Mouse (Mus musculus): ENCODE data around the gene Tnr. TPM values are rescaled to one million over a fixed set of nuclear protein-coding genes. Genes with fewer than 3 reads are reported as not detected.

Gene Tnr
- polyA plus RNA-seq, 1 experiment from 2014 or later: 0.63 TPM

DNA sequence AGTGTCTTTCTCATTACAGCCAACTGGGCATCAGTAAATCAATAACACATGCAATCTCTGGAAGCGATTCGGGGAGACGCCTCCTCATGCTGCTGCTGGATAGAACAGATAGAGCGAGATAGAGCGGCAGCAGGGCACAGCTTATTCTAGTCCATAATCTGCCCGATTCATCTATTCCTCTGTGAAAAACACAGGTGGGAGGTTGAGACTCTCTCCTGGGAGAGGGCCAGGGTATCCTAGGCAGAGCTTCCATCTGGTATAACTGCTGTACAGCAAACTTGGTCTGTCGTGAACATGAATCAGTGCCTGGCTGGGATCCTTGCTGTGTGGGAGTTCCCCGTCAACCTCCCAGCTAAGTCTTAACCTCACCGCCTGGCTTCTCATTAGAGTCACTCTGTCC lies 193.4 kb downstream of the Tnr start:
- no peak for ATAC-seq (replicated peaks; ENCODE audit: insufficient number of reproducible peaks, low FRiP score, low TSS enrichment, low read depth)
- no peak overlapping the region for H3K4me2 ChIP-seq (ENCODE audit: low read depth, low read length)
- WGBS: 82% methylated on average over 9 of the region's 9 CpGs
- no peaks in the 10 kb centered on the region for H3K9me3 ChIP-seq (replicated peaks; ENCODE audit: control insufficient read depth, low read length)
- H3K27ac ChIP-seq (replicated peaks; ENCODE audit: low read depth, low read length): no peak overlapping the region
- no peak overlapping the region for H3K9ac ChIP-seq (replicated peaks; ENCODE audit: low read length)
- no peaks in the 10 kb centered on the region for H3K36me3 ChIP-seq (replicated peaks; ENCODE audit: control insufficient read depth, insufficient read depth, low read depth, low read length)
- H3K4me3 ChIP-seq (ENCODE audit: low read depth, low read length): no peak overlapping the region
- DNase-seq (ENCODE audit: low spot score): no peak
- no peaks in the 10 kb centered on the region for H3K27me3 ChIP-seq (ENCODE audit: control insufficient read depth, insufficient read depth, low read length)
- no peaks in the 10 kb centered on the region for H3K4me1 ChIP-seq (ENCODE audit: control insufficient read depth, insufficient read depth, low read length)

DNA sequence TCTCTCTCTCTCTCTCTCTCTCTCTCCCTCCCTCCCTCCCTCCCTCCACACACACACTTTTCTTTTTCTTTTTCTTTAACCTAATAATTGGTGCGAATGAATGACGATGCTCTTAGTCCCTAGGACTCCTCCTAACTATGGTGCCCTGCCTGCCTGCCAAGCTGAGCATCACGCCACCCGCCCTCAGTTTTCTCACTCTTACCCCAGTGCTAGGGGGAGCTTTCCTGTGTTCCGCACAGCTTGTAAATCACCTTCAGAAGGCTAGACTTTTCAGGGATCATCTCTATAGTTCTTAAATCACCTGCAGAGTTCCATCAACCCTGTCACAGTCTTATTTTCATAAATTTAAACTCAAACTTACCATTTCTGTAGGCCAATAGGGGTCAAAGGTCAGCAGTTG lies 200.2 kb downstream of the Tnr start:
- Histone ChIP-seq H3K36me3 (replicated peaks; ENCODE audit: control insufficient read depth, insufficient read depth, low read depth, low read length) (no peaks in the 10 kb centered on the region), H3K4me3 (ENCODE audit: low read depth, low read length) (no peak overlapping the region), H3K9ac (replicated peaks; ENCODE audit: low read length) (no peak overlapping the region), H3K27me3 (ENCODE audit: control insufficient read depth, insufficient read depth, low read length) (no peaks in the 10 kb centered on the region), H3K9me3 (replicated peaks; ENCODE audit: control insufficient read depth, low read length) (no peaks in the 10 kb centered on the region), H3K4me2 (ENCODE audit: low read depth, low read length) (no peak overlapping the region), H3K4me1 (ENCODE audit: control insufficient read depth, insufficient read depth, low read length) (no peaks in the 10 kb centered on the region), H3K27ac (replicated peaks; ENCODE audit: low read depth, low read length) (no peak overlapping the region)
- 90% methylated on average over 5 of the region's 5 CpGs for WGBS
- DNase-seq (ENCODE audit: low spot score): no peak
- no peak for ATAC-seq (replicated peaks; ENCODE audit: insufficient number of reproducible peaks, low FRiP score, low TSS enrichment, low read depth)

DNA sequence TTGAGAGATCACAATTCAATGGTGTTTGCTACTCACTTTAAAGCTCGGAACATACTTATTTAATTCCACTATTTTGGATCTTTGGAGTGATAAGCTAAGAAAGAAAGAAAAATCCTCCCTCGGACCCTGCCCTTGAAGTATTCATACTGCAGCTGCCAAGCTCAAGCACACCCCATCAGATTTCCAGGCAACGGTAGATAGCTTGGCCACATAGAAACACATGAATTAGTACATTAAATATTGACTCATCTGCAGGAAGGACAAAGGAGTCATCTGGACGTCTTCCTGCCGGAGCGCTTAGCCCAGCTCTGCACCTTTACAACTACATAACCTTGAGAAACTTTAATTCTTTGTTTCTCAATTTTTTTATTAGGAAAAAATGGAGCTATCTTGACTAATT lies 205.7 kb downstream of the Tnr start:
- no peak overlapping the region for H3K27ac ChIP-seq (replicated peaks; ENCODE audit: low read depth, low read length)
- H3K27me3 ChIP-seq (ENCODE audit: control insufficient read depth, insufficient read depth, low read length): no peaks in the 10 kb centered on the region
- H3K9ac ChIP-seq (replicated peaks; ENCODE audit: low read length): no peak overlapping the region
- DNase-seq (ENCODE audit: low spot score) (no peak), ATAC-seq (replicated peaks; ENCODE audit: insufficient number of reproducible peaks, low FRiP score, low TSS enrichment, low read depth) (no peak)
- 90% methylated on average over 6 of the region's 6 CpGs for WGBS
- H3K4me3 ChIP-seq (ENCODE audit: low read depth, low read length): no peak overlapping the region
- H3K36me3 ChIP-seq (replicated peaks; ENCODE audit: control insufficient read depth, insufficient read depth, low read depth, low read length): no peaks in the 10 kb centered on the region
- H3K9me3 ChIP-seq (replicated peaks; ENCODE audit: control insufficient read depth, low read length): no peaks in the 10 kb centered on the region
- H3K4me2 ChIP-seq (ENCODE audit: low read depth, low read length): no peak overlapping the region
- no peaks in the 10 kb centered on the region for H3K4me1 ChIP-seq (ENCODE audit: control insufficient read depth, insufficient read depth, low read length)

DNA sequence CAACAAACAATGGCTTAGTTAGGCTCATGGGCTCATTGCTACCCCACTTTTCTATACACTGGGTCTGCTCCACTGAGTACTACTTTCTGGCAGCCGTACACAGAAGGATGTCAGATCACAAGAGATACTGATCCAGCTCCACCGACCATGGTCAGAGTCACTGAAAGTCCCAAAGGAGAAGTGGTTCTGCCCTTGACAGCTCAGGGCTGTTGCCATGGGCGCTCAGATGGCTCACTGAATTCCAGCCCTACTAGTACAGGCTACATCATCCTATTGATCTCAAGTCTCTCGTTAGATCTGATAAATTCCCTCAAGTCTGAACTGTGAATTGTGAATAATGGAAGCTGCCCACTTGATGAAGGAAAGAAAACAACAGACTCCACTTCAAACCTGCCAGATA lies 207.3 kb downstream of the Tnr start:
- Histone ChIP-seq H3K4me2 (ENCODE audit: low read depth, low read length) (no peak overlapping the region), H3K27me3 (ENCODE audit: control insufficient read depth, insufficient read depth, low read length) (no peaks in the 10 kb centered on the region), H3K27ac (replicated peaks; ENCODE audit: low read depth, low read length) (no peak overlapping the region), H3K4me3 (ENCODE audit: low read depth, low read length) (no peak overlapping the region), H3K36me3 (replicated peaks; ENCODE audit: control insufficient read depth, insufficient read depth, low read depth, low read length) (no peaks in the 10 kb centered on the region), H3K4me1 (ENCODE audit: control insufficient read depth, insufficient read depth, low read length) (no peaks in the 10 kb centered on the region), H3K9ac (replicated peaks; ENCODE audit: low read length) (no peak overlapping the region), H3K9me3 (replicated peaks; ENCODE audit: control insufficient read depth, low read length) (no peaks in the 10 kb centered on the region)
- WGBS: 63% methylated on average over 4 of the region's 4 CpGs
- DNase-seq (ENCODE audit: low spot score) (no peak), ATAC-seq (replicated peaks; ENCODE audit: insufficient number of reproducible peaks, low FRiP score, low TSS enrichment, low read depth) (no peak)

DNA sequence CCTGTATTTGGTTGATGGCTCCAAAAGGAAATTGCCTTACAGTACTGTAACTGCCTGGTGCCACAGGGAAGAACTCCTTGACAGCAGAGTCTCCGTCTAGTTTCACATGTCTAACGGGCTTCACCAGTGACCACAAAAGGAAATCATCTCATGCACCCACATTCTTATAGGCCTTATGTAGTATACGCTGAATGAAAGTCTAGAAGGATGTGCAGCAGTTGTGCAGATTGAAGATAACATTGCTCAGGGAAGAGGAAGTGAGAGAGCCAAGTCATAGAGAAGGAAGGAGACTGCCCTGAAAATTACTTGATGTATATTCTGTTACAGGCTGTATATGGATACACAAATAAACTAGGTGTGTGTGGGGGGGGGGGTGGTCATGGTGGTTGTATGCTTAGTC lies 211.5 kb downstream of the Tnr start:
- WGBS: 90% methylated on average over 3 of the region's 3 CpGs
- Histone ChIP-seq H3K9me3 (replicated peaks; ENCODE audit: control insufficient read depth, low read length) (no peaks in the 10 kb centered on the region), H3K36me3 (replicated peaks; ENCODE audit: control insufficient read depth, insufficient read depth, low read depth, low read length) (no peaks in the 10 kb centered on the region), H3K4me3 (ENCODE audit: low read depth, low read length) (no peak overlapping the region), H3K27ac (replicated peaks; ENCODE audit: low read depth, low read length) (no peak overlapping the region), H3K27me3 (ENCODE audit: control insufficient read depth, insufficient read depth, low read length) (no peaks in the 10 kb centered on the region), H3K4me1 (ENCODE audit: control insufficient read depth, insufficient read depth, low read length) (no peaks in the 10 kb centered on the region), H3K4me2 (ENCODE audit: low read depth, low read length) (no peak overlapping the region), H3K9ac (replicated peaks; ENCODE audit: low read length) (no peak overlapping the region)
- ATAC-seq (replicated peaks; ENCODE audit: insufficient number of reproducible peaks, low FRiP score, low TSS enrichment, low read depth): no peak
- DNase-seq (ENCODE audit: low spot score): no peak

DNA sequence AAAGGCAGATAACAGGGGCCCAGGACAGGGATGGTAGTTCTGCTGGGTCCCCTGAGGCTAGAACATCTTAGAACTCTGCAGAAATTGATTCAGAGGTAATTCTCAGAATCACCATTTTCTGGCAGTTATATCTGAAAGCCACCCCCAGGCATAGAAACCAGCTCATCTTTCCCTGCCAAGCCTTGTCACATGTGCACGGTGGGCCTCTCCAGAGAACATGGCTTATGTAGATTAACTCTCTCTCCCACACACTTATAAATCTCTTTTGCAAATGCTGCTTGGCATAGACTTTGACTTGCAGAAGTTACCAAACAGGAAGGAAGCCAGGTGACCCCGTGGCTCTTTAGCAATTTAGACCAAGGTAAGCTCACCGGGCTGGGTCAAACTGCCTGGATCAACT lies 215.9 kb downstream of the Tnr start:
- Histone ChIP-seq H3K4me2 (ENCODE audit: low read depth, low read length) (no peak overlapping the region), H3K4me1 (ENCODE audit: control insufficient read depth, insufficient read depth, low read length) (no peaks in the 10 kb centered on the region), H3K27ac (replicated peaks; ENCODE audit: low read depth, low read length) (no peak overlapping the region), H3K9me3 (replicated peaks; ENCODE audit: control insufficient read depth, low read length) (no peaks in the 10 kb centered on the region), H3K9ac (replicated peaks; ENCODE audit: low read length) (no peak overlapping the region), H3K27me3 (ENCODE audit: control insufficient read depth, insufficient read depth, low read length) (no peaks in the 10 kb centered on the region), H3K4me3 (ENCODE audit: low read depth, low read length) (no peak overlapping the region), H3K36me3 (replicated peaks; ENCODE audit: control insufficient read depth, insufficient read depth, low read depth, low read length) (no peaks in the 10 kb centered on the region)
- DNase-seq (ENCODE audit: low spot score) (peak; percentile 8), ATAC-seq (replicated peaks; ENCODE audit: insufficient number of reproducible peaks, low FRiP score, low TSS enrichment, low read depth) (no peak)
- WGBS: 47% methylated on average over 3 of the region's 3 CpGs

DNA sequence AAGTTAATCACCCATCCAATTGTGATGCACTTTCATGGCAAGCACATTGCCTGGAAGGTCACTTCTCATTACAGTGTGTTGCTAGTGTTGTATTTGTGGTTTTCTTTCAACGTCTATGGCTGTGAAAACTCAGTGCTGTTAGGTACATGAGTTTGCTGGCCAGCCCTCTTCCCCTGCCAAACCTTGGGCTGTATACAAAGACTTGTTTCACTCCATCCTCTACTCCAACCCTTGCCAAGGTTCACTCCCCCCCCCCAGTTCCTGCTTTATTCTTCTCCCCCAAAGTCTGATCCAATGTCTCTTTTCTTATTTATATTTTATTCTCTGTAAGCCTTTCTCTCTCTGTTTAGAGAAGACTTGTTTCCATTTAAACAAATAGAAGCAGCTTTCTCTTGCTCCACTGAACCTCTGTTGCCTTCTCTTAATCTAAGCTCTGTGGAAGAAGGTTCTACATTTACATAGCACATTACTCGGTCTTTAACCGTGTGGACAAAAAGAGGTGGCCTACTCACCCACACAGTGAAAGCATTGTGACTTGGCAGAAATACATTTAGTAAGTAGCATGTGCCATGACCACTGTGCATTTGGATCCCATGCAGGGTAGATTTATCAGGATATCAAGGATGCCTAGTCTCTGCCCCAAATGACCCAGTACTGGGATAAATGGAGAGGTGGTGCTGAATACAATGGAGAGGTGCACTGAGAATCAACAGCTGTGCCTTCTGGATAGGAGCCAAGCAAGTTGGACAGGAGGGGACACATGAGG lies 217.9 kb downstream of the Tnr start:
- Histone ChIP-seq H3K9me3 (replicated peaks; ENCODE audit: control insufficient read depth, low read length) (no peaks in the 10 kb centered on the region), H3K4me1 (ENCODE audit: control insufficient read depth, insufficient read depth, low read length) (no peaks in the 10 kb centered on the region), H3K4me3 (ENCODE audit: low read depth, low read length) (no peak overlapping the region), H3K36me3 (replicated peaks; ENCODE audit: control insufficient read depth, insufficient read depth, low read depth, low read length) (no peaks in the 10 kb centered on the region), H3K27ac (replicated peaks; ENCODE audit: low read depth, low read length) (no peak overlapping the region), H3K4me2 (ENCODE audit: low read depth, low read length) (no peak overlapping the region), H3K27me3 (ENCODE audit: control insufficient read depth, insufficient read depth, low read length) (no peaks in the 10 kb centered on the region), H3K9ac (replicated peaks; ENCODE audit: low read length) (no peak overlapping the region)
- DNase-seq (ENCODE audit: low spot score): no peak
- WGBS: 62% methylated on average over 3 of the region's 3 CpGs
- no peak for ATAC-seq (replicated peaks; ENCODE audit: insufficient number of reproducible peaks, low FRiP score, low TSS enrichment, low read depth)

DNA sequence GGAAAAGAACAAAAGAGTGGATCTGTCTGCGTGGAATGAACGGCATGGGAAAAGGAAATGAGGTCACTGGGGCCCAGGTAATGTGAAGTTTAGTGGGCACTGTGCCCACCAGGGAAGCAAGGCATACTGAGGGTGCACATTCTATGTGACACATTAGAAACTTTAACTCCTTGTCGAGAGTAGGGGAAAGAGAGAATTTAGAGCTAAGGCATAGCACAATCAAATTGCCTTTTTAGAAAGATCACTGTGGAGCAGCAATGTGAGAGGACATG lies 218.4 kb downstream of the Tnr start:
- Histone ChIP-seq H3K4me3 (ENCODE audit: low read depth, low read length) (no peak overlapping the region), H3K9ac (replicated peaks; ENCODE audit: low read length) (no peak overlapping the region), H3K27ac (replicated peaks; ENCODE audit: low read depth, low read length) (no peak overlapping the region), H3K9me3 (replicated peaks; ENCODE audit: control insufficient read depth, low read length) (no peaks in the 10 kb centered on the region), H3K36me3 (replicated peaks; ENCODE audit: control insufficient read depth, insufficient read depth, low read depth, low read length) (no peaks in the 10 kb centered on the region), H3K4me2 (ENCODE audit: low read depth, low read length) (no peak overlapping the region), H3K27me3 (ENCODE audit: control insufficient read depth, insufficient read depth, low read length) (no peaks in the 10 kb centered on the region), H3K4me1 (ENCODE audit: control insufficient read depth, insufficient read depth, low read length) (no peaks in the 10 kb centered on the region)
- no peak for DNase-seq (ENCODE audit: low spot score)
- 73% methylated on average over 3 of the region's 3 CpGs for WGBS
- no peak for ATAC-seq (replicated peaks; ENCODE audit: insufficient number of reproducible peaks, low FRiP score, low TSS enrichment, low read depth)

Data from embryonic facial prominence, embryonic 11.5 days (tissue).